Mouse (Mus musculus): ENCODE results near the gene Slc1a5.
A peak's percentile ranks its signal among the peaks of the same experiment; 100 is the strongest.

The Slc1a5 gene

DNA sequence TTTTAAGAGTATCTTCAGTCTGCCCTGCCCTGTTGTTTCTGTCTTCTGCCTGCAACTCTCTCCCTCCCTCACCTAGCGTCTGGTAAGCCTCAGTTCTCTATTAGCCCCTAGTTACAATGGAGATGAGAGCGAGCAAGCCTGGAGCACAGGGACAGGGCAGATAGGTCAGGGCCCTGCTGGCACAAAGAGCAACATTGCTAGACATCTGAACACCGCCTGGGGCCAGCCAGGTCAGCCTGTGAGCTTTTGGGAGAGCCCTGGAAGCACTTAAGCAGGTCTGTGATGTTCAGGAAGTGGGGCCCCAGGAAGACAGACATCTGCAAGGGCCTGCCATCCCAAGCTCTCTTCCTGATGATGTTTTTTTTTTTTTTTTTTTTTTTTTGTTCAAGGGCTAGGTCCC lies 40.0 kb downstream of the Slc1a5 start:
- no peak for DNase-seq

DNA sequence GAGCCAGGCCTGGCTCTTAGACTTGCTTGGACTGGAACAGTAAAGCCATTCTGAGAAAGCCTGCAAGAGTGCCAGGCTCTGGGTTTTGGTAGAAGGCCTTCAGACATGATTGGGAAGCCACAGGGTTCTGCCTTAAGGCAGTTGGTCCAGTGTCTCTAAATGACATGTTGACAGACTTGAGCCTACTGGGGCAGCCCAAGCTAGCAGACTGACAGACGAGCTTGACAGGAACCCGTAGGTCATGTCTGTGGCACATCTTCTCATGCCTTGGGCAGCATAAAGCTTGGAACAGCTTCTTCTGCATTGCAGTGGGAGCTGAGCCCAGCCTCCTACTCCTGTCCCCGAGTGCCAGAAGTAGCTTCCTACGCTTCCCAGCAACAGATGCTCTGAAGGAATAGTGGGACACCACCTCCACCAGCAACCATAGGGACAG lies 40.5 kb downstream of the Slc1a5 start:
- DNase-seq, result no peak

DNA sequence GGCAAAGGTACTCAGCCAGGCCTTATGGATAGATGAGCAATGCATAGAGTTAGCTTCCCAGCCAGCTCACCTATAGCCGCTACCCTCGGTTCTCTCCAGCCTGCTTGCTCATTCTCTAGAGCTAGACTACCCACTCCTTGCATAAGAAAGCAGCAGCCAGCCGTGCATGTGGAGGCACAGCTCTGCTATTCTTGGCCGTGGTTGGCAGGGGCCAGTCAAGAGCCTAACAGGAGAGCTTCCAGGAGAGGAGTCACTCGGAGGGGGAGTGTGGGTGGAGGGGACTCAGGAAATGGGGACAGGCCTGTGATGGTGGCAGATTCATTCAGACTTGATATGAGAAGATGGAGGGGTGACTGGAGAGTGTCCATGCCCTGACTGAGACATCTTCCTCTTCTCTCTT lies 42.6 kb downstream of the Slc1a5 start:
- no peak for DNase-seq

DNA sequence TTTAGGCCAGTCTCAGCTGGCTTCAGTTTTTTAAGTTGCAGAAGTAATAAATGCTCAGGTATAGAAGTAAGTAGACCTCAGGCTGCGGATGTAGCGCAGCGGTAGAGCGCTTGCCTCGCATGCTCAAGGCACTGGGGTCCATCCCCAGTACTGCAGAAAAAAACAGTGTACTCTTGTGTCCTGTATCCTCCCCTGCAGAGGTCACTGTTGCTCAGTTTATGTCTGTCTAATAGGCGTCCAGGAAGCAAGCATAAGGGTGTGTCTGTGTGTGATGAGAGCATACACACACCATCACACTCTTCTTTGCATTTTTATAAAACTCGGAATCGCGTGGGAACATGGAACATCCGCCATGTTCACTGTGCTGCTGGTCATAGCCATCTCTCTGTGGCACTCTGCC lies 44.6 kb downstream of the Slc1a5 start:
- peak; percentile 81 for DNase-seq

DNA sequence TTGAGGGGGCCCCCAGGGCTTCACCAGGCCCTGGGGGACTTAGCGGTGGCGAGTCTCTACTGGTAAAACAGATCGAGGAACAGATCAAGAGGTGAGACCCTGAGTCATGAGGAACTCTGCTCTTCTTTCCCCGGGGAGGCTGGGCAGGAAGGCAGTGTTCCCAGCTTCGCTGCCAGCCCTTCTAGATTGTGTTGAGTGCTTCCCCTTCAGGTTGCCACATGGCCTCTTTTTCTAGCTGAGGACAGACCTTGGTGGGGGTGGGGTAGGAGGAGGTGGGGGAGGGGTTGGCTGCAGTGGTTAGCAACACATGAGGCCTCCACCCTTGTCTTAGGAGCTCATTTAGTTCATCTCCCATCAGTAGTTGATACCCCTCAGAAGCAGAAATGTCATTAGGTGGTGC lies 45.4 kb downstream of the Slc1a5 start:
- DNase-seq, result no peak

DNA sequence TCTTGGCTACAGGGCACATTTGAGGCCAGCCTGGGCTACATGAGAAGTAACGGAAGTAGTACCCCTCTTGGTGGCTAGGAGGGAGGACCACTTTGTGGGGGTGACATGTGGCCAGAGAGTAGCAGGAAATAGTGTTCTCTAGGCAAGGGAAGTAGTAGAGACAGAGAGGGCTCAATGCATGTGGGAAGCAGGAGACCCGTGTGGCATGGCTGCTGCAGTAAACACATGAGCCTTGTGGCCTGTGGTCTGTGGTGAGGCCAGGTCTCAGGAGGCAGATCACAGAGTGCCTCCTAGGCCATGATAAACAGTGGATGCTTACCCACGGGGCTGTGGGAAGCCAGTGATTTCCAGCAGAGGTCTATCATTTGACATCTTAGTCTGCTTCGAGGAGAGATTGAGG lies 46.1 kb downstream of the Slc1a5 start:
- no peak for DNase-seq

DNA sequence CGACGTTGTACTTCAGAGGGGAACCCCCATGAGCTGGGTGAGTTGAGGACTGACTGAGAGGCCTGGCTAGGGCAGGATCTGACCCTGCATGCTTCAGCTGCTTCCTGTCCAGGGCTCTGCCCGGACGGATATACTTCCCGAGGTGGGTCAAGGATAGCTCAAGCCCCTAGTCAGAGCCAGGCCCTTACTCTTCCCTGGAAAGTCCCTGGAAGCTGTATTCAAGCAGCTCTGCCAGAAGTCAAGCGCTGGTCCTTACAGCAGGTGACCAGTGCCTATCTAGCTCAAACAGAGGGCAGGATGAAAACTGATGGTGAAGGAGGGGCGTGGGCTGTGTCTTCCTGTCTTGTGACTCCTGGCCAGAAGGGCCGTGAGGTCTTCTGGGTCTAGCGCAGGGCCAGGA lies 49.3 kb downstream of the Slc1a5 start:
- no peak for DNase-seq

DNA sequence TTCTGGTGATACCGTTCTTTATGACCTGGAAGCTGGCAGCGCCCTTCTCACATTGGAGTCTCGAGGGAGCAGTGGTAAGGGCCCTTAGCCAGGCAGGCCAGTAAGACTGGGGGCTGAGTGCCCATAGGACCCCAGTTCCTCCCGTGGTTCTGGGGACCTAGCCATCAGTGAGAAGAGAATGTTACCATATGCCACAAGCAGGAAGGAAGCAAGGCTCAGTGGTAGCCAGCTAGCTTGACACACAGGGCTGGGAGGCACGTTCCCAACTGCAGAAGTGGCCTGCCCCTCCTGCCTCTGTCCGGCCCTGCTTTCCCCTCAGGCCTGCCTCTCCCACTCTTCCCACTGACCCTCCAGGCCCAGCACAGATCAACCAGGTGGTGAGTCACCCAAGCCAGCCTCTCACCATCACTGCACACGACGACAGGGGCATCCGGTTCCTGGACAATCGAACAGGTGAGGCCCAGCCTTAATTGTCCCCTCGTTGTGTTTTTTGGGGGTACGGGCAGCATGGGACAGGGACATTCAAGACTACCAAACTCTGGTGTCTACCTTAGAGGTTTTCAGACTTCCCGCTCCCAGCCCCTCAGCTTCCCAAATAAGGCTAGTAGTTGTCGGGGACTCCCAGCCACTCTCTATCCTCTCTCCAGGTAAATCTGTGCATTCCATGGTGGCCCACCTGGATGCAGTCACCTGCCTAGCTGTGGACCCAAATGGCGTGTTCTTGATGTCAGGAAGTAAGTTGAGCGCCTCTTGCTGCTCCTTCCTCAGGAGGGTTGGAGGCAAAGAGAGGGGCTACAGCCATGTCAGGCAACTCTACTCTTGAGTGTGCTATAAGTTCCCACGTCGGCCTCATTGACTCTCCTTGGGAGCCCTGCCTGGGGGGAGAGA lies 57.0 kb downstream of the Slc1a5 start:
- DNase-seq, result no peak

DNA sequence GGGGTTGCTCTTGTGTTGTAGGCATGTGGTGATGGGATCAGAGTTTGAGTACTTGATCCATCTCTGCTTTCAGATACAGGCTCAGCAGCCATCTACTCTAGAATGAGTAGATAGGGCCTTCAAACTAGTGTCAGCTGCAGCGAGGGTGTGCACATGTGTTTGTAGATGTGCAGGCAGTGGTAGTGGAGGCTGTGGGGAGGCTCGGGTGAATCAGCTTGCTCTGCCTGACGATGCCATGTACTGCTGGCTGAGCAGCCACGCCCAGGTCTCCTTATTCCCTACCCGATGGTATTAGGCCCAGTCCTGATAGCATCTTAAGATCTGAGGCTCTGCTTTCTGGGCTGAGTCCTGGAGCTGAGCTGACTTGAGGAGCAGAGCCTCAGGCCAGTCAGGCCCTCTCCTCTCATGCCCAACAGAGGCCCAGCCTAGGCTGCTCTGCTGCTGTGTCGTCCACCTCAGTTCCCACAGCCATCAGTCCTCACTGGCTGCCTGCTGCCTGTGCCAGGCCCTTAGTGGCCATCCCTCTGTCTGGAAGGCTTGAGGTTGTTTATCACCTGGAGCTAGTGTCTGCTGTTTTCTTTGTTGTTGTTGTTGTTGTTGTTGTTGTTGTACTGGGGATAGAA lies 57.8 kb downstream of the Slc1a5 start:
- no peak for DNase-seq

DNA sequence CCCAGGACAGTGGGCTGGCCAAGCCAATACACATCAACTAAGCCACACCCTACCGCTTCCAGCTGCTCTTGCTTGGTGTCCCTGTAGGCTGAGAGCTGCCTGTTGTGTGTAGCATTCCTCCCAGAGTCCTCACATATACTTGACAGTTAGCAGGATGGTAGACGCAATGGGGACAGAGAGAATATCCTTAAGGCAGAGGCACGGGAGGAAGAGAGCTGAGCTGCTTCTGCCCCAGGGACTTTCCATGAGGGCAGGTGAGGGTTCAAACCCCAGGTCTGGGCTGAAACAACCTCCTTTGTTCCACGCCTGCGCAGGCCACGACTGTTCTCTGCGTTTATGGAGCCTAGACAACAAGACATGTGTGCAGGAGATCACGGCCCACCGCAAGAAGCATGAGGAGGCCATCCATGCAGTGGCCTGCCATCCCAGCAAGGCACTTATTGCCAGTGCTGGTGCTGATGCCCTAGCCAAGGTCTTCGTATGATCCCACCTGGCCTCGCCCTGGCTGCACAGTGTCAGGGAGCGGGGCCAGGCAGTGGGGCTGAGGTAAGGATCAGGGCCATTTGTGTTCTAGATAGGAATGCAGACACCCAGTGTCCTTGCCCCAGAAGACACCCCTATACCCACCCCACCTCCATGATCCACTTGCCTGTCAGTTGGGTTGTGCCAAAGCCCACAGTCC lies 58.4 kb downstream of the Slc1a5 start:
- DNase-seq, result no peak

DNA sequence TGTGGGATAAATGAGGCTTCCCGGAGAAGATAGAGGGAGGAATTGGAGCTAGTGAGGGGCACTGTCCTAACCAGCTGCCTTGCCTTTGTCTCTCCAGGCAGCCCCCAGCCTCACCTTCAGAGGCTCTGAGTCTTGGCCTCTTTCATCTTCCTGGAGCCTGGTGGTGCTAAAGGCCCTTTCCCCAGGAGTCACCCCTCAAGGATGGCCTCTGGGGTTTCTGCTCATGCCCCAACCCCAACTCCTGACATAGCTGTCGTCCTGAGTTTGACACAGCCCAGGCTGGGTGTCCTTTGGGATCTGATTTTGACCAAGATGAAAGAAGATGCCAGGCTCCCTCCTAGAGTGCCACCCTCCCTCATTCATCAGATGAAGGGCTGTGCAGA lies 59.0 kb downstream of the Slc1a5 start:
- no peak for DNase-seq

DNA sequence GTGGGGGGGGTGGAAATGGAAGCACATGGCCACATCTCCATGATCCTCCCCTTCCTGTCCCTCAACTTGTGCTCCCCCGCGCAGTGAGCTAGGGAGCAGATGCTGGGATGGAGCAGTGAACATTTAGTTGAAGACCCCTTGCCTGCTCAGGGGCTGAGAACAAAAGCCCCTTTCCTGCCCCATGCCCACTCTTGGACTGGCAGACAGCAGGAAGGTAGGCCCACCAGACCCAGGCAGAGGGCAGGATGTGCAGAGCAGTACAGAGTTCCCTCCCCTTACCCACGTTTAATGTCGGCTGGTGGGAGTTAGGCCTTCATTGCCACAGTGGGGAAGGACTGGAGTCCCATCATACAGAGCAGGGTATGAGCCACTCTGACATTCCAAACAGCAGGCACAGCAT lies 59.9 kb downstream of the Slc1a5 start:
- DNase-seq, result no peak

DNA sequence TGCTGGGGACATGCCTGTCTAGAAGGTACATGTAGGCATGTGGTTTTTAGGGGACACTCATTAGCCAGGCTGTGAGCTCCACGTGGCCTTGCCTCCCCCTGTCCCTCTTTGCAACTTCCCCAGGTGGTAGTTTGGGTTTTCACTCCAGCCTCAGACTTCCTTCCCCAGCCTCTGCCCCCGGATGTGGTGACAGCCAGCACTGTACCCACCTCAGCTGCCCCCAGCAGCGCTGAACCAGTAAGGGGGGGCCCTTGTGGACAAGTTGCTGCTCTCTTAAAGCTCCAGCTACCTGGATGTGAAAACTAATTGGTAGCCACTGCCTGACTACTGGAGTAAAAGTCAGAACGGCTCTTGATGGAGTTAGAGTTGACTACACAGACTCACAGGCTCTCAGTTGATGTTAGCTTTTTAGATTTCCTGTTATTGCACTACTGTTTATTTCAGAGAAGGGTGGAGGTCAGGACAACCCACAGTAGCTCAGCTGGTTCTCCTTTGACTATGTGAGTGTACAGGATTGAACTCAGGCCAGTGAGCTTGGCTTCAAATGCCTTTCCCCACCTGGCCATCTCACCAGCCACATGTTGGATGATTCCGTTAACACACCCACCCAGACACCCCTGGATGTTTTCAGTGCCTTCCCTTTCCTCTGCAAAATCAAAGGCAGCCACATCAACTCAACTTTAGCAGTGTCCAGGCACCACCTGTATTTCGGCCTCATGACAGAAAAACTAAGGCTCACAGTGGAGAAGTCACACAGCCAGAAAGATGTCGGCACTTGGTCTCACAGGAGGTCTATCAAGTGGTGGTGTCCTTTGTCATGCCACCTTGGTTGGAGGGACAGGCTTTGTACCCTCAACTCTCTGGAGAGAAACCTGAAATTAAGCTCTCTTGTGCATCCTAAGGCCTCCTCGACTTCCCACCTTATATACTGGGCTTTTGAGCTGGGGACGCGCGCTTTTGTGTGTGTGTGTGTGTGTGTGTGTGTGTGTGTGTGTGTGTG lies 60.7 kb downstream of the Slc1a5 start:
- peak; percentile 60 for DNase-seq

DNA sequence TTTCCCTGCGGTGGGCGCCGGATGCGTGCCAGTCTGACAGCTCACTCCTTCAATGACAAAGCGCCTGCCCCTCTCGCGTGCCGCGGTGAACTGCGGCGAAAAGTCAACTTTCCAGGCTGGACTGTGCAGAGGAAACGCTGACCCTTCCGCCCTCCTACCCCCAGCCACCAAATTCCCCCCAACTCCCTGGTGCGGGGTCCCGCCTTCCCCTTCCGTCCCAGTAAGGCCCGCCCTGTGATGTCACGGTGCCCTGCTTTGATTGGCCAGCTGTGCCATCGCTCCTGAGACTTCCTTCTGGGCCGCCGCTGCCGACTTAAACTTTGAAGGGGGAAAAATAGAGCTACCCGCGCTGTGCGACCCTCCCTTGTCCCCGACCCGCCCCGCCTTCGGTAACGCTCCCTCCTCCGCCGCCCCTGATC lies 61.5 kb downstream of the Slc1a5 start, which contains the start of gene Prkd2:
Gene Prkd2, plus strand, starts transcription at position 258 of the 419 bp plus-strand sequence.
- DNase-seq, result peak; percentile 97

DNA sequence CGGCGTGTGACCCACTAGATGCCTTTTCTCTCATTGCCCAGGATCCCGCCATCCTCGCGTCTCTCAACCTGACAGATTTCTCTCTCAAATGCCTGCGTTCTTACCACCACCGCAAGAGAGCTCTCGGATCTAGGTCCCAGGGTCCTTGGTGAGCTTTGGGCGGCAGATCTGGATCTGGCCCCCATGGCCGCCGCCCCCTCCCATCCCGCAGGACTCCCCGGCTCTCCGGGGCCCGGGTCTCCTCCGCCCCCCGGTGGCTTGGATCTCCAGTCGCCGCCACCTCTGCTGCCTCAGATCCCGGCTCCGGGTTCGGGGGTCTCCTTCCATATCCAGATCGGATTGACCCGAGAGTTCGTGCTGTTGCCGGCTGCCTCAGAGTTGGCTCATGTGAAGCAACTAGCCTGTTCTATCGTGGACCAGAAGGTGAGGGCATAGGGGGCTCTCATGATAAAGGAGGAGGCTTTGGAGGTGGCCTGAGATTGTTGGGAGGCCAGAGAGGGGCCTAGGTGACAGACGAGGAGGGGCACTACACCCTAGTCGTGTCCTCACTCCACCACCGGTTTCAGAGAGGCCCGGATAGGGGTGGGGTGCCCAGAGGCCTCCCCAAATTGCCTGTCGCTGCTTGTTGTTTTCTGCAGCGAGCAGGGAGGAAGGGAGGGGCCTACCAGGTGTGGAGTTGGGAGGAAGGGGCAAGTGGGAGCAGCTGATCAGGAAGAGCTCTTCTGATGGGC lies 62.5 kb downstream of the Slc1a5 start:
- DNase-seq, result peak; percentile 56

DNA sequence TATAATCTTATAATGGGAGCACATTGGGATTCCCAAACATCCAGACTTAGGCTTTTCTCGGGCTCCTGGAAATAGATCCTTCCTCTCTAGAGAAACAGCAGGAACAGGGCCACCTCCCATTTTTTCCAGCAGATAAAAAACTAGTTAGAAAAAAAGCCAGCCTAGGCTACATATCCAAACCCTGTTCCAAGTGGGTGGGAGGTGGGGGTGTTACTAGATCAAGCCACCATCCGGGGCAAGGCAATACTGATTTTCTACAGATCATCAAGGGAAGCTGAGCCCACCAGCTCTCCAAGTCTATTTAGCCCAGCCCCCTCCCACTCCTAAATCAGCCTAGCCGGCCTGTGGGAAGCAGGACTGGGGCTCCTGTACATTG lies 63.5 kb downstream of the Slc1a5 start:
- DNase-seq, result peak; percentile 51

DNA sequence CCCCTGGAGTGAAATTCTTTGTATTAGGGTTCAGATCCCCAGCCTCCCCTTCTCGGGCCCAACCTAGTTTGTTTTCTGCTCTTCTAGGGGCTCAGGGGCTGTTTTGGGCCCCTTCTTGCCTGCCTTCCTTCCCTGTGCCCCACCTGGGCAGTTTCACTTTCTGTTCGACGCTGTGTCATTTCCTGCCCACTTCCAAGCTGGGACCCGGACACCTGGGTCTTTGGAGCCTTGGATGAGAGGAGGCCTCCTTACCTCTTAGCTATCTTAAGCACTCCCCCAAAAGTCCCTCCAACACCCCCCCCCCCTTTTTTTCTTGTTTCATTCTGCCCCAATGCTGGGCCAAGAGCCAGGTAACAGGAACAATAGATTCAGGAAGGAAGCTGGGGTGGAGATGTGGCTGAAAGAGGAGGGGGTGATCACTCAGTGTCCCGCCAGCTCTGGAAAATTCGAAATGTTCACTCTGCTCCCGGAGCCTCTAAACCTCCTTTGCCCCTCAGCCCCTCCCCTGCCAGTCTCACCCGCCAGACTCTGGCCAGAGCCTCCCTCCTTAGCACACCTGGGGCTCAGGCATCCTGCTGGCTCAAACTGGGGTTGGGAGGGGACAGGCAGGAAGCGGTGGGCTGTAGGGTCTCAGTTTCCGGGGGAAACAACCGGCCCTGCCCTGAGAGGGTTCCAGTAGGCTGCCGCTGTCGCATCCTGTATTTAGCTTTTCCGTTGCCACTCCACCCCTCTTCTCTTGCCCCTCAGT lies 64.1 kb downstream of the Slc1a5 start:
- peak; percentile 81 for DNase-seq

DNA sequence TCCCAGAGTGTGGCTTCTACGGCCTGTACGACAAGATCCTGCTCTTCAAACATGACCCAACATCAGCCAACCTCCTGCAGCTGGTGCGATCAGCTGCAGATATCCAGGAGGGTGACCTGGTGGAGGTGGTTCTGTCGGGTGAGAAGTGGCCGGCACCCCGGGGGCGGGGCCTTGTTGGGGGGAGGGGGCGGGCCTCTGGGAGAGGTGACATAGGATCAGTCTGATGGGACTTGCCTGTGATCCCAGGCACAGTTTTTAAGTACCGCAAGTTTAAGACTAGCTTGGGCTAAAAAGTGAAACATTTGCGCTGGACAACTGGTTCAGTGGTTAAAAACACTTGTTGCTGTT lies 64.7 kb downstream of the Slc1a5 start:
- DNase-seq, result no peak

DNA sequence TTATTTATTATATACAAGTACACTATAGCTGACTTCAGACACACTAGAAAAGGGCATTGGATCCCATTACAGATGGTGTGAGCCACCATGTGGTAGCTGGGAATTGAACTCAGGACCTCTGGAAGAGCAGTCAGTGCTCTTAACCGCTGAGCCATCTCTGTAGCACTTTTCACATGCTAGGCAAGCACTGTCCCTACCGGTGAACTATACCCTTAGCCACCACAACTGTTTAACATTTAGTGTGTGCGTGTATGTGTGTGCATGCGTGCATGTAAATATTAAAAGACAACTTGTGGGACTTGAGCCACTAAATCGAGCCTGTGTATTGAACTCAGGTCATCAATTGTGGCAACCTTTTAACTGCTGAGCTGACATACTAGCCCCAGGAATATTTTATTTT lies 65.6 kb downstream of the Slc1a5 start:
- no peak for DNase-seq

DNA sequence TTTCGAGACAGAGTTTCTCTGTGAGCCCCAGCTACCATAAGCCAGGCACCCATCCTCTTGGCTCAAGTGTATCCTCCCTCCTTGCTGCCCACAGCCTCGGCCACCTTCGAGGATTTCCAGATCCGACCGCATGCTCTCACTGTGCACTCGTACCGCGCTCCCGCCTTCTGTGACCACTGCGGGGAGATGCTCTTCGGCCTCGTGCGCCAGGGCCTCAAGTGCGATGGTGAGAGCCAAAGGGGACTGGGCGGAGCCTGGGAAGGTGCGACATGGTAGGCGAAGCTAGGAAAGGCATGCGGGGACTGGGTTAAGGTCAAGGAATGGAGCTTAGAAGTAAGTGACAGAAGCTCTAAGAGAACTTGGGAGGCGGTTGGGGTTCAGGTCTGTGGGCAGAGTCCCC lies 66.4 kb downstream of the Slc1a5 start:
- no peak for DNase-seq
